Mouse (Mus musculus): ENCODE measurements around the gene Gfod1. TPM values are rescaled to one million over a fixed set of nuclear protein-coding genes. Genes with fewer than 3 reads are reported as not detected.

Gfod1 gene
- polyA plus RNA-seq, 3 experiments from 2014 or later = 3.6 to 4.8 (median 4.6) TPM

DNA sequence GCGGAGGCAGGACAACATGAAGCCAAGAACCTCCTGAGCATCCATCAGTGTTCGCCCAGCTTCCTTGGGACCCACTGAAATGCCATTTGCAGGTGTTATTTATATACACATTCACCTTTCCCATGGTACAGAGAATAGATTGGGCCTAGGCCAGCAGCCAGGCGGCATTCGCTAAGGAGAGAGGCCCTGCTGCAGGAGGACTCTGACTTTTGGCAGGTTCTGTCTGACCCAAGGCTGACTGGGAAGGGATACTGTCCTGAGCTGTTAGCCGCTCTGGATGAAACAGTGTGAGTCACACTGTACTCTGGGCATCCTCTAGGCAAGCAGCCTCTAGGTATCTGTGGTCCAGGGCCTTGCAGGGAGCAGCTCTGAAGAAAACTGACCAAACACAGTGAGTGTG is 6.4 kb downstream of the Gfod1 start:
- ATAC-seq = no peak

GRCm38 (mm10) chr13:43296140-43296805 is 7.7 kb downstream of the Gfod1 start:
- ATAC-seq = no peak

GRCm38 (mm10) chr13:43295684-43296083 is 8.3 kb downstream of the Gfod1 start:
- ATAC-seq = no peak

DNA sequence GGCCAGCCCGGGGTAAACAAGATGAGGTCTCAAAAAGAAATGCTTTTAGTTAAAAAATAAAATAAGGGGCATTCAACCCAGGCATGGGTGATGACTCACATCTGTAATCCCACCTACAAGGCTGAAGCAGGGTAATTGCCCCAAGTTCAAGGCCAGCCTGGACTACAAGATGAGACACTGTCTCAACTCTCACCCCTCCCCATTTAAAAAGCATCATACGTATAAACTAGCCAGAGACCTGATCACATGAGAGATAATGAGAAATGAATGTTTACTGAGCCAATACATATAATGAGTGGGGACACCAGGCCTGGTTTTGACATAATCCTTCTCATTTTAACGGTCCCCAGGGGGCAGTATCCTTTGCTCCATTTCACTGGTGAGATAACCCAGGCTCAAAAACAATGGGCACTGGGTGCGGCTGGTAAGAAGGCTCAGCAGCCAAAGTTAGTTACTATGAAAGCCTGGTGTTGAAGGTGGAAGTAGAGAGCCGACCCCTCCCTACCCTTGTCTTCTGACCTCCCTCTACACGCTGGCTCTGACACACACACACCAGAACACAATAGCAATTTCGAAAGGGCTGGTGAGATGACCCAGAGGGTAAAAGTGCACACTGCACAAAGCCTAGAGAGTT is 8.9 kb downstream of the Gfod1 start:
- ATAC-seq = no peak

DNA sequence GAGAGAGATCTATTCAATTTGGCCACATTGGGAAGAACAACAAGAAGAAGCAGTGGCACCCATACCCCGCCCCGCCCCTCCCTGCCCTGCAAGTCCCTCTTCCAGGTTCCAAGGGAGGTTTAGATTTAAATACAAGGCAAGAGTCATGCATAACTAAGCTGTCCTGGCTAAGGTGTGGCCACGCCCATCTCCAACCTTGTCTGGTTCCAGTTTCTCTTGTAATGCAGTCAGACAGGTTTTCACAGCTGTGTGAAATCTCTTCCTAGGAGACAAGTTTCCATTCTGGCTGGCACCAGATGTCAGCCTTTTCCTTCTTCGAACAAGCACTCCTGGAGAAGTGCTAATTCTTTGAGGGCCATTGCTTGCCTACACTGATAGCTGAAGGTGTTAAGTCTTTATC is 11.1 kb downstream of the Gfod1 start:
- no peak for ATAC-seq

DNA sequence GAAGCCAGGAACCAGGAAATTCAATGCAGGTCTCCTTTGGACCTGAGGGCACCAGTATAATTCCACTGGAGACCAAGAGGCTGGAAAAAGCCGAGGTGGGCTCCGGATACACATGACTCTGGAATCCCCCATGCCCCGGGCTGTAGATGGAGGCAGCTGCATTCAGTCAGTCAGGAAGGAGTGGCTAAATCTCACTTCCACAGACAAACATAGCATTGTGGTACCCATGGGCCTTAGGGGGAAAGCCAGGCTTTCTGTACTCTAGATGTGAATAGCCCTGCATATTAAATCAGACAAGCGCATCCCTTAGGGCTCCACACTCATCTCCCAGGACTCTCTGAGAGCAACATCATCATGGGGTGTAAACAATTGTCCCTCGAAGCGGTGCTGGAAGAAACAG is 14.9 kb downstream of the Gfod1 start:
- ATAC-seq = no peak

- no peak for ATAC-seq
Observed at GRCm38 (mm10) chr13:43288444-43288843, 15.5 kb downstream of the Gfod1 start.

DNA sequence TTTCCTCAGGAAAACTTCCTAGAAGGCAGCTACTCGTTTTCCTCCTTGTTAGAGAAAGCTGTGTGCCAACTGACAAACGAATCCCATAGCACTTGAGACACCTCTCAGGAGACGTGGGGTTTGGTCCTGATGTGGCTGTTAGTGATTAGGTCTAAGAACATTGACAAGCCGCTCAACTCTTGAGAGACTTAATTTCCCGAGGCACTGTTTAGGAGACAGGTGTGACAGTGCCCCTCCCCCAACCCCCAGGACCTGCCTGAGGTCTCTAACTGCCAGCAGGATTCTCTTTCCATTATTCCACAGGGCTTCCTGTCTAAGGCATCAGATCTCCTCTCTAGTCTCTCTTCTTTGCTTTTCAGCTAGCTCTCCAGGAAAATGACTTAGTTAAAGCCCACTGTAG is 15.9 kb downstream of the Gfod1 start:
- ATAC-seq = no peak

DNA sequence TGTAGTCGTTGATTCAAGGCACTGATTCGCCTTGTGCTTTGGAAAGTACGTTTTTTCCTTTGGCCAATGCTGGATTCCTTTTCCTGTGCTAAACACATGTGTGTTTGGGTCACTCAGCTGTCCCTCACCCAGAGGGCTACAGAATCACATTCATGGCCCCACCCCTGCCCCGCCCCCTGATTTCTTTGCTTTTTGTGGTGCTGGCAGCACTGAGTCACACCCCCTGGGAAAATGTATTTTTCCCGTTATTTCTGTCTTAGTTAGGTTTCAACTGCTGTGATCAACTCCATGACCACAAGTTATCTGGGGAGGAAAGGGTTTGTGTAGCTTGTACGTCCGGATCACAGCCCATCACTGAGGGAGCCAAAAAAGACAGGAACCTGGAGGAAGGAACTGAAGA is 17.1 kb downstream of the Gfod1 start:
- ATAC-seq = no peak

DNA sequence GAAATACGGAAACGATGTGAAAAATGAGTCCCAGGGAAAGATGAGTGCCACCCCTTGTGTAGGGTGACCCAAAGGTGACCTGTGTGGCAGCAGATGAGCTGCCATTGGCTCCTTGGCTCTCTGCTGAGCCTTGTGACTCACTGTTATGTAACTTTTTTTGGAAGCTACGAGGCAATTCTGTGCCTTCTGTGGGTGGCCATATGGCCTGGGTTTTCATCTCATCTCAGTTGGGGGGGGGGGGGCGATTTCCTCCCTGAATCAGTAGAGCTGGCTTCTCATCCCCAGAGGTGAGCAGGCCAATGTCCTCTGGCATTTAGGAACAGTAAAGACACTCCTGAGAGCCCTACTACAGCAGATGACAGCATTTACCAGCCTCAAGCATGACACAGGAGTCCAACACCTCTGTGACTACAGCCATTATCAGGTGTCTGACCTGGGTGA is 19.2 kb downstream of the Gfod1 start:
- ATAC-seq = no peak

DNA sequence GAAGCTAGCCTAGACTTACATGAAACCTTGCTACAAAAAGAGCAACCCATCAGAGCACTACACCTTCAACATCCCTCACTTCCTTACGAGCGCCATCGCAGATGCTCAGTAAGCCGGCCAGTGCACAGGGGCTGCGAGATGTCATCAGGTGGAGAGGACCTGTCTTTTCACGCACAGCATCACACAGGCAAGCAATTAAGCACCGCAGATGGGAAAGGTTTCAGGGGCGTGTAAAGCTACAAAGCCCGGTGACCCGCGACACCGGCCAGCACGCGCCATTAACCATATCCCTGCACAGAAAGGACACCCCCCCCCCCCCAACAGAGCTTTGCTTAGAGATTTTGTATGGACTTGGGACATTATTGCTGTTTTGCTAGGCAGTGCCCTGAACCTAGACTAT is 30.1 kb downstream of the Gfod1 start:
- ATAC-seq = no peak

GRCm38 (mm10) chr13:43272303-43273135 is 31.5 kb downstream of the Gfod1 start:
- ATAC-seq = peak; percentile 8

- ATAC-seq = no peak
Observed at GRCm38 (mm10) chr13:43271481-43271880, 32.5 kb downstream of the Gfod1 start.

DNA sequence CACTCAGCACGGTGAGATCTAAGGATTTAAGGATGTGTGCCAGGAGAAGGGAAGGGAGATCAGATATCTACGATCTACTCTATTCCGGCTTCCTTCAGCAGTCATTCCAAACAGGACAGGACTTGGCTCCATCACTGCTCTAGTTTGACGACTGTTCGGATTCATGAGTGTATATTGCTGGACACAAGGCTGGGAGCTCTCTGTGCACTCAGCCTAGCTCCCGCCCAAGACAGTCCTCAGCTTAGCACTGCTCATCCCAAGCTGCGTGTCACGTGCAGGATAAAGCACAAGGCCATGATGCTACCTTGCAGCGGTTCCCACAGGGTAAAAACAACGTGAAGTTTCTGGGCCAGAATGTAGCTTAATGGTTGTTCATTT is 33.8 kb downstream of the Gfod1 start:
- ATAC-seq = no peak

GRCm38 (mm10) chr13:43269460-43270219 is 34.3 kb downstream of the Gfod1 start:
- ATAC-seq = no peak

DNA sequence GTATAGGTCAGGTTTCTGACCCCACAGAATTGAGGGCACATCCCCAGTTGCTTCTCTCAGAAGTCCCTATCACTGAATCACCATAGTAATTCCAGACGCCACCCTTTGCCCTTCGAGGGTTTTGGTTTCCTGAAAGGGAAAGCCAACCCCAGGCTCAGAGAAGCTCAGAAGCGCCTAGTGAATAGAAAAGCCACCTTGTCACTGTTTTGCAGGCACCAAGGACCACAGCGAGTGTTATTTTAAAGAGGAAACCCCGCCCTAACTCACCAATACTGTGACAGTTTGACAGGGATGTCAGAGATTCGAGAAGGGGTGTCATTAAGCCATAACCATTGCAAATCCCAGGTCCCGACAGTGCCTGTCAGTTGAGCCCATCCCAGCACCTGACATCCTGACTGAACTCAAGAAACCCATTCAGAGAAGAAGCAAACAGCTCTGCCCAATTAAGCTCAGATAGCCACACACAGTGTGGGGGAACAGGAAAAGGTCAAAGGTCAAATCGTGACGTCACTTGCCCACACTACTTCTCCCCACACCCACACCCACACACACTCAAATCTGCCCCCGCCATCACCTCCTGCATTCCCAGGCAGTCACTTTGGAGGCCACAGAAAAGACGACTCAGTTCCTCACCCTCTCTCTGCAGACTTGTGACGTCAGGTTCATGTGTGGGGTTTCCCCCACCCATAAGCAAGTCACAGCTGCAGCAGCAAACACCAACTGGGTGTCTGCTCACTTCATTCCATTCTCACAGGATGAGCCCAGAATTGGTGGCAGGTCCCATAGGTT is 35.2 kb downstream of the Gfod1 start:
- peak; percentile 93 for ATAC-seq

GRCm38 (mm10) chr13:43267902-43268301 is 36.1 kb downstream of the Gfod1 start:
- no peak for ATAC-seq

DNA sequence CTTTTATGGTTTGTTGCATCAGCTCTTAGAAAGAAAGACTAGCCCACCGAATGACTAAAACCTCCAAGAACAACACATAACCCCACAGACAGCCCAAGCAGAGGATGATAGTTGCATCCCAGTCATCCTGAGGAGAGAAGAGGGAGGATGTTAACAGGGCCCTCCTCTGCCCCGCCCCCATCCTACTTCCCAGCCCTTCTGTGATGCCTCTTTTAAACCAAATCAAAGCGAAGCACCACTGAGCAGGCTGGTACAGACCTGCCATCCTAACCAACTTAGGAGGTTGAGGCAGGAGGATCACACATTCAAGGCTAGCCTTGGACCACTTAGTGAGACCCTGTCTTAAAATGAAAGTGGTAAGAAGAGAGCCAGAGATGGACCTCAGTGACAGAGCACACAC is 36.8 kb downstream of the Gfod1 start:
- no peak for ATAC-seq

DNA sequence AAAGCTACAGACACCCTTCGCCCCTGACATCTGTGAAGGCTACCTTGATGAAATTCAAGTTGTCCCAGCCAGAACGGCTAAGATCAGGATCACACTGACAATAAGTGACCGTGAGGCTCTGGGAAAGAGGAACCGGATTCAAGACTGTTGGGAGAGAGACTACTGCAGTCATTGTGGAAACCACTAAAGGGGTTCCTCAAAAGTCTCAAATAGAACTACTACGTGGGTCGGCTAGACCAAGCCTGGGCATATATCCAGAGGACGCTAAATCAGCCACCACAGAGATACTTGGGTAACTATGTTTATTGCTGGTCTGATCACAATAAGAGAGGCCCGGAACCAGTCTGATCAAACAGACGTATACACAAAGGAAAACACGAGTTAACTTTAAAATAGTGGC is 37.6 kb downstream of the Gfod1 start:
- no peak for ATAC-seq

GRCm38 (mm10) chr13:43265116-43265515 is 38.9 kb downstream of the Gfod1 start:
- ATAC-seq = no peak

- no peak for ATAC-seq
Observed at GRCm38 (mm10) chr13:43263646-43264045, 40.3 kb downstream of the Gfod1 start.

- ATAC-seq = peak; percentile 80
Observed at GRCm38 (mm10) chr13:43262114-43262739, 41.7 kb downstream of the Gfod1 start.

All from inflammation-experienced regulatory T-cells, adult 6 months (primary cell).